Mouse (Mus musculus) G1E (cell line): Measurements from ENCODE around the gene Gamt. TPM values are rescaled to one million over a fixed set of nuclear protein-coding genes. Genes with fewer than 3 reads are reported as not detected.

Experiments used
- ATAC-seq: 2 replicates; pipeline ENCODE4 v1.8.0; 2016; ENCODE audit warnings: mild to moderate bottlenecking; ENCODE audit not compliant: insufficient number of reproducible peaks, poor library complexity, low FRiP score, severe bottlenecking; ENCODE audit errors: extremely low read depth
- DNase-seq: peaks from one replicate; pipeline ENCODE4 v3.0.0; 2012; ENCODE audit warnings: low spot score
- H3K27me3 ChIP-seq: 2 replicates; pipeline ENCODE4 v1.6.1; 2012; ENCODE audit warnings: mild to moderate bottlenecking, low read length, inconsistent platforms; ENCODE audit not compliant: insufficient read depth
- H3K36me3 ChIP-seq: replicated peaks from 2 replicates; pipeline ENCODE3; 2012; ENCODE audit warnings: mild to moderate bottlenecking, inconsistent platforms
- H3K4me1 ChIP-seq: 2 replicates; pipeline ENCODE4 v1.6.1; 2012; ENCODE audit warnings: low read depth, low read length, inconsistent platforms, mixed read lengths; ENCODE audit not compliant: insufficient read depth
- H3K4me3 ChIP-seq: 2 replicates; pipeline ENCODE4 v1.5.1; 2012; ENCODE audit warnings: low read depth, mild to moderate bottlenecking, inconsistent platforms, low read length, moderate library complexity, mixed read lengths
- H3K9me3 ChIP-seq: replicated peaks from 2 replicates; pipeline ENCODE4 v1.6.1; 2012; ENCODE audit warnings: inconsistent platforms
- CTCF ChIP-seq: IDR thresholded peaks from 2 replicates; pipeline ENCODE4 v1.5.1; 2012; ENCODE audit warnings: low read depth, low read length, inconsistent platforms, mixed read lengths
- GATA1 ChIP-seq: IDR thresholded peaks from 2 replicates; pipeline ENCODE4 v1.6.1; 2012; ENCODE audit warnings: borderline replicate concordance, low read length, inconsistent platforms, mixed read lengths
- GATA2 ChIP-seq: IDR thresholded peaks from 2 replicates; pipeline ENCODE4 v1.6.1; 2012; ENCODE audit warnings: low read depth, low read length, inconsistent platforms, borderline replicate concordance
- POLR2AphosphoS5 ChIP-seq: IDR thresholded peaks from 2 replicates; pipeline ENCODE4 v1.6.1; 2012; ENCODE audit warnings: low read depth, low read length, inconsistent platforms; ENCODE audit not compliant: insufficient replicate concordance
- TAL1 ChIP-seq: conservative IDR thresholded peaks from 2 replicates; pipeline ENCODE4 v1.6.1; 2012; ENCODE audit warnings: low read depth, low read length, inconsistent platforms, mixed read lengths
- polyA plus RNA-seq: library from polyadenylated mRNA; stranded (reverse); fragments of >175 nt; gene quantifications from 2 replicates; pipeline ENCODE4 v1.2.3, GENCODE M21; 2012
- total RNA-seq, 2 experiments: library from RNA; stranded (forward) in 1 of 2; stranded (reverse) in 1 of 2; fragments of 200-1000 nt in 1 of 2; fragments of >200 nt in 1 of 2; fragmentation: Nextera tagmentation in 1 of 2; gene quantifications; 2 replicates each; pipeline ENCODE4 v1.2.3; 2014 to 2017

Gene Gamt
- total and polyA plus RNA-seq, 3 experiments, result 0.18 TPM; not detected in 2

- ATAC-seq (no peak), DNase-seq (no peak)
- Histone ChIP-seq H3K4me1 (peaks cover 36% of the 10 kb centered on the region), H3K27me3 (peaks cover 86% of the 10 kb centered on the region), H3K9me3 (no peaks in the 10 kb centered on the region), H3K36me3 (no peaks in the 10 kb centered on the region), H3K4me3 (no peak overlapping the region)
- no peak for TF ChIP-seq GATA2
- TF ChIP-seq POLR2AphosphoS5, result no peak
- TF ChIP-seq TAL1, result no peak
- no peak for TF ChIP-seq GATA1
- no peak for TF ChIP-seq CTCF
Measured at GRCm38 (mm10) chr10:80300672-80301181, 39.9 kb upstream of the Gamt start.

- DNase-seq (no peak), ATAC-seq (no peak)
- H3K4me3 ChIP-seq, result no peak overlapping the region
- H3K27me3 ChIP-seq, result peaks cover 77% of the 10 kb centered on the region
- H3K36me3 ChIP-seq, result peaks cover 8% of the 10 kb centered on the region
- H3K9me3 ChIP-seq, result no peaks in the 10 kb centered on the region
- TF ChIP-seq GATA2 (no peak), TAL1 (no peak), GATA1 (no peak)
- H3K4me1 ChIP-seq, result peaks cover 42% of the 10 kb centered on the region
Measured at GRCm38 (mm10) chr10:80299824-80300223, 39.0 kb upstream of the Gamt start.

DNA sequence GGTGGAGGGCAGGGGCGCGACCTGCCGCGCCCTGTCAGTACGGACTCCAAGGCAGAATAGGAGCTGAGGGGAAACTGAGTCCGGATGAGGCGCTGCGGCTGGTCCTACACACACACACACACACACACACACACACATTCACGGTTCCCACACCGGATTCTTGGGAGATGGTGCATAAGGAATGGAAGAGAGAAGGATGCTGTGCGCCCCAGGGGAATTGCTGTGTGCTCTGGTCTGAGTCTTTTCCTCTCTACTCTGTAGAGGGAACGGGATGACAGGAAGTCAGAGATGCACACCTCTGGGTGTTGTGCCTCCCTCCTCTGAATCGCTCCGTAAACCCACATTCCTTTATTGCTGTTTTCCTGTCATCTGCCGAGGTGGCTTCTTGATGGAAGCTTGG, 38.5 kb upstream of the Gamt start:
- H3K4me3 ChIP-seq, result no peak overlapping the region
- H3K36me3 ChIP-seq, result peaks cover 13% of the 10 kb centered on the region
- no peaks in the 10 kb centered on the region for H3K9me3 ChIP-seq
- DNase-seq (no peak), ATAC-seq (no peak)
- peaks cover 72% of the 10 kb centered on the region for H3K27me3 ChIP-seq
- H3K4me1 ChIP-seq, result peaks cover 42% of the 10 kb centered on the region
- no peak for TF ChIP-seq TAL1
- TF ChIP-seq POLR2AphosphoS5, result no peak
- no peak for TF ChIP-seq CTCF
- no peak for TF ChIP-seq GATA1
- TF ChIP-seq GATA2, result no peak

GRCm38 (mm10) chr10:80298571-80299281, 37.9 kb upstream of the Gamt start:
- Histone ChIP-seq H3K27me3 (peaks cover 69% of the 10 kb centered on the region), H3K4me3 (no peak overlapping the region), H3K9me3 (no peaks in the 10 kb centered on the region), H3K36me3 (peaks cover 19% of the 10 kb centered on the region), H3K4me1 (peaks cover 47% of the 10 kb centered on the region)
- DNase-seq (no peak), ATAC-seq (no peak)
- TF ChIP-seq TAL1, result no peak
- no peak for TF ChIP-seq CTCF
- TF ChIP-seq POLR2AphosphoS5, result no peak
- TF ChIP-seq GATA1, result no peak

GRCm38 (mm10) chr10:80297526-80298133, 36.8 kb upstream of the Gamt start:
- ATAC-seq, result no peak
- peaks cover 62% of the 10 kb centered on the region for H3K27me3 ChIP-seq
- H3K36me3 ChIP-seq, result peaks cover 30% of the 10 kb centered on the region
- H3K9me3 ChIP-seq, result no peaks in the 10 kb centered on the region
- TF ChIP-seq CTCF (no peak), GATA1 (no peak), POLR2AphosphoS5 (no peak), TAL1 (no peak), GATA2 (no peak)
- no peak overlapping the region for H3K4me3 ChIP-seq
- peaks cover 52% of the 10 kb centered on the region for H3K4me1 ChIP-seq
- no peak for DNase-seq

DNA sequence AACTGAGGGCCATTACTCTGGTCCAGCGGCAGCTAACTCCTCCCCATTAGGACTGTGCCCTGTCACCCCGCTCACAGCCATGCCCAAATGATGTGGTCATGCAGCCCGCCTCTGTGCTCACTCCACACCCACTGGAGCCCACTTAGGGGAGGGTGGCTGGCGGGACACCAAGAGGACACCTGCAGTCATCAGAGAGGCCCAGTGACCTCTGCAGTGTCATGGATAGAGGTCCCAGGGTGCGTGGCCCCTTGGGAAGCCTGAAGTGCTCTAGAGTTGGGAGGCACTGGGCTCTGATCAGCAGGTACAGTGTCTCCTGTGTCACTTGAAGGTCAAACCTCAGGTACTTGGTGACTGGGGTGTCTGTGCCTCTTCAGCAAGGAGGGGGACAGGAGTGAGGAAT, 36.0 kb upstream of the Gamt start:
- no peak for DNase-seq

More for the DNA sequence above, 36.0 kb upstream of the Gamt start:
- Histone ChIP-seq H3K36me3 (peaks cover 31% of the 10 kb centered on the region), H3K4me3 (no peak overlapping the region), H3K9me3 (no peaks in the 10 kb centered on the region), H3K4me1 (peaks cover 49% of the 10 kb centered on the region), H3K27me3 (peaks cover 54% of the 10 kb centered on the region)
- ATAC-seq, result no peak
- TF ChIP-seq GATA1, result no peak
- no peak for TF ChIP-seq GATA2
- TF ChIP-seq POLR2AphosphoS5, result no peak
- TF ChIP-seq CTCF, result no peak
- TF ChIP-seq TAL1, result no peak
